ENCODE assay signal across 9 mouse cellular contexts in genomic region chr2:173183836-173184460, GRCm38 (mm10). TPM values are rescaled to one million over a fixed set of nuclear protein-coding genes. Genes with fewer than 3 reads are reported as not detected.
A peak's percentile ranks its signal among the peaks of the same experiment; 100 is the strongest.
DNase-seq lines count a peak whose midpoint lies in the region; ATAC-seq and TF ChIP-seq lines count a peak whose summit lies in the region.
"Had no signal": no experiment of that assay in that cellular context is flagged by ENCODE, and none has a peak within 500 bp of the region (broad histone marks: within the 10 kb centered on the region; RNA-seq: fewer than 3 reads in every experiment).

No protein-coding gene starts in this region.

- intact Hi-C loops in heart, adult 2 months (cut with DNase I) = loop anchor here (1.0 to 2.0 kb wide), 2 partner anchors 19 to 77 kb away; no protein-coding TSS in a partner anchor
- intact Hi-C loops in heart, postnatal 25 days (cut with DNase I) = loop anchor here (1.0 to 10.0 kb wide), 5 partner anchors 19 to 1721 kb away; partner anchors contain the start of genes Gnas and Rae1
- intact Hi-C loops in left cerebral cortex, postnatal 4 days (cut with DNase I) = loop anchor here (1.0 kb wide), 1 partner anchor 77 kb away; no protein-coding TSS in a partner anchor

- no peak overlapping the region for H3K27ac ChIP-seq in heart, adult 2 months
- no peak overlapping the region for H3K27ac ChIP-seq in embryonic facial prominence, embryonic 11.5 days (replicated peaks; ENCODE audit: low read depth, low read length)
- H3K27ac ChIP-seq in hindbrain, embryonic 14.5 days = no peak overlapping the region
- no peak overlapping the region for H3K27ac ChIP-seq in midbrain, postnatal 0 days (ENCODE audit: low read depth, low read length)
- H3K27ac ChIP-seq in thymus, adult 2 months (ENCODE audit: control insufficient read depth, insufficient read depth, low read length) = no peak overlapping the region
- H3K27ac ChIP-seq: stomach, embryonic 15.5 days had no signal

- peak; percentile 43 to 74 for DNase-seq in heart, adult 2 months
- no peak for DNase-seq in heart, postnatal 25 days (ENCODE audit: low spot score)
- peak; percentile 38 for DNase-seq in Muller cell, postnatal 12 days (ENCODE audit: inconsistent ontology term)
- DNase-seq in embryonic facial prominence, embryonic 11.5 days (ENCODE audit: low spot score) = peak; percentile 78
- DNase-seq in hindbrain, embryonic 14.5 days (ENCODE audit: low spot score) = peak; percentile 82
- DNase-seq in left cerebral cortex, postnatal 4 days = peak; percentile 74
- DNase-seq in midbrain, postnatal 0 days (ENCODE audit: low spot score) = peak; percentile 72
- peak; percentile 49 for DNase-seq in thymus, adult 2 months

- no peaks in the 10 kb centered on the region for H3K27me3 ChIP-seq in heart, adult 2 months (ENCODE audit: control insufficient read depth, insufficient read depth, low read length)
- no peaks in the 10 kb centered on the region for H3K27me3 ChIP-seq in embryonic facial prominence, embryonic 11.5 days (ENCODE audit: control insufficient read depth, insufficient read depth, low read length)
- no peaks in the 10 kb centered on the region; the same call in 1 of the 2 replicates for H3K27me3 ChIP-seq in hindbrain, embryonic 14.5 days (ENCODE audit: control insufficient read depth, insufficient read depth, low read length)
- H3K27me3 ChIP-seq in midbrain, postnatal 0 days (ENCODE audit: insufficient read depth, low read length) = no peaks in the 10 kb centered on the region
- H3K27me3 ChIP-seq in thymus, adult 2 months (ENCODE audit: control insufficient read depth, insufficient read depth, low read length) = no peaks in the 10 kb centered on the region

- no peak overlapping the region for H3K9ac ChIP-seq in heart, adult 2 months (ENCODE audit: low read depth, low read length)
- H3K9ac ChIP-seq in embryonic facial prominence, embryonic 11.5 days (replicated peaks; ENCODE audit: low read length) = no peak overlapping the region
- no peak overlapping the region for H3K9ac ChIP-seq in hindbrain, embryonic 14.5 days
- no peak overlapping the region for H3K9ac ChIP-seq in midbrain, postnatal 0 days (replicated peaks; ENCODE audit: low read length, poor library complexity, severe bottlenecking)
- H3K9ac ChIP-seq: stomach, embryonic 15.5 days had no signal

- H3K4me3 ChIP-seq in heart, adult 2 months = no peak overlapping the region
- H3K4me3 ChIP-seq in embryonic facial prominence, embryonic 11.5 days (ENCODE audit: low read depth, low read length) = no peak overlapping the region
- no peak overlapping the region for H3K4me3 ChIP-seq in hindbrain, embryonic 14.5 days (replicated peaks; ENCODE audit: low read length)
- H3K4me3 ChIP-seq in midbrain, postnatal 0 days (ENCODE audit: low read depth, low read length) = no peak overlapping the region
- H3K4me3 ChIP-seq in thymus, adult 2 months (ENCODE audit: control insufficient read depth, insufficient read depth, low read length) = no peak overlapping the region
- H3K4me3 ChIP-seq: stomach, embryonic 15.5 days had no signal

- no peak for TF ChIP-seq EP300 in heart, adult 2 months (IDR thresholded peaks at IDR 0.05; ENCODE audit: insufficient read depth, low read depth, low read length)

- H3K4me1 ChIP-seq in heart, adult 2 months (ENCODE audit: control insufficient read depth, insufficient read depth, low read length) = no peaks in the 10 kb centered on the region
- H3K4me1 ChIP-seq in embryonic facial prominence, embryonic 11.5 days (ENCODE audit: control insufficient read depth, insufficient read depth, low read length) = no peaks in the 10 kb centered on the region
- no peaks in the 10 kb centered on the region for H3K4me1 ChIP-seq in hindbrain, embryonic 14.5 days (replicated peaks; ENCODE audit: control insufficient read depth, insufficient read depth, low read length)
- H3K4me1 ChIP-seq in midbrain, postnatal 0 days (ENCODE audit: insufficient read depth, low read length) = no peaks in the 10 kb centered on the region
- peaks cover 4% of the 10 kb centered on the region for H3K4me1 ChIP-seq in thymus, adult 2 months (replicated peaks; ENCODE audit: control insufficient read depth, insufficient read depth, low read length)

- TF ChIP-seq POLR2A in heart, adult 2 months (IDR thresholded peaks at IDR 0.05; ENCODE audit: insufficient read depth, low read depth, low read length) = no peak
- no peak for TF ChIP-seq POLR2A in thymus, adult 2 months (IDR thresholded peaks at IDR 0.05; ENCODE audit: control insufficient read depth, extremely low read depth, insufficient read depth, low read length, poor library complexity)

- TF ChIP-seq CTCF in heart, adult 2 months (IDR thresholded peaks at IDR 0.05) = peak; percentile 84
- peak; percentile 81 for TF ChIP-seq CTCF in midbrain, postnatal 0 days (IDR thresholded peaks at IDR 0.05)
- no peak; the same call in 1 of the 2 replicates for TF ChIP-seq CTCF in thymus, adult 2 months (IDR thresholded peaks at IDR 0.05; ENCODE audit: borderline replicate concordance, control insufficient read depth, extremely low read depth, insufficient read depth, low read length, poor library complexity)

- WGBS in heart, adult 2 months = 5% methylated on average over 8 of the region's 8 CpGs
- 11% methylated on average over 8 of the region's 8 CpGs for WGBS in embryonic facial prominence, embryonic 11.5 days
- 9% methylated on average over 8 of the region's 8 CpGs for WGBS in hindbrain, embryonic 14.5 days
- WGBS in midbrain, postnatal 0 days = 6% methylated on average over 8 of the region's 8 CpGs
- WGBS in thymus, adult 2 months = 12% methylated on average over 8 of the region's 8 CpGs

- no peaks in the 10 kb centered on the region for H3K36me3 ChIP-seq in heart, adult 2 months (ENCODE audit: control insufficient read depth, insufficient read depth, low read length)
- H3K36me3 ChIP-seq in embryonic facial prominence, embryonic 11.5 days (replicated peaks; ENCODE audit: control insufficient read depth, insufficient read depth, low read depth, low read length) = no peaks in the 10 kb centered on the region
- no peaks in the 10 kb centered on the region for H3K36me3 ChIP-seq in hindbrain, embryonic 14.5 days (replicated peaks; ENCODE audit: control insufficient read depth, insufficient read depth)
- H3K36me3 ChIP-seq in midbrain, postnatal 0 days (ENCODE audit: insufficient read depth, low read length) = no peaks in the 10 kb centered on the region
- no peaks in the 10 kb centered on the region for H3K36me3 ChIP-seq in thymus, adult 2 months (ENCODE audit: control insufficient read depth, insufficient read depth, low read length)
- H3K36me3 ChIP-seq: stomach, embryonic 15.5 days had no signal

- peak; percentile 36; the same call in 1 of the 2 replicates for ATAC-seq in embryonic facial prominence, embryonic 11.5 days (replicated peaks; ENCODE audit: insufficient number of reproducible peaks, low FRiP score, low TSS enrichment, low read depth)
- ATAC-seq in hindbrain, embryonic 14.5 days (ENCODE audit: low FRiP score) = peak; percentile 21
- ATAC-seq in midbrain, postnatal 0 days (ENCODE audit: low FRiP score) = no peak

- H3K9me3 ChIP-seq in embryonic facial prominence, embryonic 11.5 days (replicated peaks; ENCODE audit: control insufficient read depth, low read length) = no peaks in the 10 kb centered on the region
- no peaks in the 10 kb centered on the region for H3K9me3 ChIP-seq in hindbrain, embryonic 14.5 days (ENCODE audit: control insufficient read depth, low read length)
- no peaks in the 10 kb centered on the region for H3K9me3 ChIP-seq in midbrain, postnatal 0 days (ENCODE audit: low read length)
- H3K9me3 ChIP-seq: stomach, embryonic 15.5 days had no signal

- H3K4me2 ChIP-seq in embryonic facial prominence, embryonic 11.5 days (ENCODE audit: low read depth, low read length) = no peak overlapping the region
- no peak overlapping the region for H3K4me2 ChIP-seq in hindbrain, embryonic 14.5 days (replicated peaks)
- H3K4me2 ChIP-seq in midbrain, postnatal 0 days (ENCODE audit: low read depth, low read length, poor library complexity, severe bottlenecking) = no peak overlapping the region
- H3K4me2 ChIP-seq: stomach, embryonic 15.5 days had no signal

- no peaks in the 10 kb centered on the region for H3K79me2 ChIP-seq in heart, adult 2 months (replicated peaks; ENCODE audit: control insufficient read depth, insufficient read depth, low read length)

RNA-seq across cellular contexts. Expression of gene Pck1, which starts 31.1 kb away (rescaled TPM):
- total RNA-seq in heart, adult 2 months (2021) = 10 to 100 TPM; 18.0 to 20.5 TPM
- 12.4 and 35.3 TPM in 2 replicates for polyA plus RNA-seq in heart, adult 2 months (2012; rRNA removed)
- 10 to 100 TPM; 10.1 to 16.0 TPM for total RNA-seq in heart, postnatal 25 days (2021)
- polyA plus RNA-seq in embryonic facial prominence, embryonic 11.5 days (2014; fragmentation: Nextera tagmentation; extraction: Ambion mirVana) = not detected in 2 replicates
- polyA plus RNA-seq in hindbrain, embryonic 14.5 days (2014; fragmentation: Nextera tagmentation; extraction: Ambion mirVana) = not detected in 2 replicates
- not detected for total RNA-seq in left cerebral cortex, postnatal 4 days (2021)
- not detected in 2 replicates for total RNA-seq in midbrain, postnatal 0 days (2014; rRNA removed)
- 0.07 TPM in 1 of 2 replicates, not detected in the other for polyA plus RNA-seq in midbrain, postnatal 0 days (2015; fragmentation: Nextera tagmentation; extraction: Ambion mirVana)
- polyA plus RNA-seq in thymus, adult 2 months (2012; rRNA removed) = 14.5 and 25.6 TPM in 2 replicates

RNA-seq across cellular contexts. Expression of gene Zbp1, which starts 34.8 kb away (rescaled TPM):
- under 1 TPM; 0.47 to 0.91 TPM for total RNA-seq in heart, adult 2 months (2021)
- 1.2 and 1.8 TPM in 2 replicates for polyA plus RNA-seq in heart, adult 2 months (2012; rRNA removed)
- total RNA-seq in heart, postnatal 25 days (2021) = 1 to 10 TPM in 1 of 2 experiments, under 1 TPM in 1; 0.26 to 1.5 TPM
- not detected in 2 replicates for polyA plus RNA-seq in embryonic facial prominence, embryonic 11.5 days (2014; fragmentation: Nextera tagmentation; extraction: Ambion mirVana)
- 0.27 TPM in 1 of 2 replicates, not detected in the other for polyA plus RNA-seq in hindbrain, embryonic 14.5 days (2014; fragmentation: Nextera tagmentation; extraction: Ambion mirVana)
- total RNA-seq in left cerebral cortex, postnatal 4 days (2021) = under 1 TPM in 1 of 2 experiments, not detected in 1; 0.20 TPM
- not detected in 2 replicates for total RNA-seq in midbrain, postnatal 0 days (2014; rRNA removed)
- 0.38 and 0.57 TPM in 2 replicates for polyA plus RNA-seq in midbrain, postnatal 0 days (2015; fragmentation: Nextera tagmentation; extraction: Ambion mirVana)
- 58.6 and 63.7 TPM in 2 replicates for polyA plus RNA-seq in thymus, adult 2 months (2012; rRNA removed)

Comparison
In these comparisons a context has a peak if more than half of its experiments do, and no peak if none do; other contexts are left out.
1. RNA of gene Pck1, which starts 31.1 kb away (polyA plus RNA-seq): 12.4 to 35.3 TPM in heart, adult 2 months and 14.5 to 25.6 TPM in thymus, adult 2 months; 0.07 TPM in midbrain, postnatal 0 days, not detected in embryonic facial prominence, embryonic 11.5 days and not detected in hindbrain, embryonic 14.5 days; every median in the first group is over 10 times any median in the second.
2. RNA of gene Zbp1, which starts 34.8 kb away (polyA plus RNA-seq): 58.6 to 63.7 TPM in thymus, adult 2 months; 1.2 to 1.8 TPM in heart, adult 2 months, 0.38 to 0.57 TPM in midbrain, postnatal 0 days, 0.27 TPM in hindbrain, embryonic 14.5 days and not detected in embryonic facial prominence, embryonic 11.5 days; every median in the first group is over 10 times any median in the second.